Mouse (Mus musculus) midbrain, embryonic 12.5 days (tissue): ENCODE measurements around the gene Ric1. TPM values are rescaled to one million over a fixed set of nuclear protein-coding genes. Genes with fewer than 3 reads are reported as not detected.
"Not testable (repeated sequence)": the region's sequence is repeated elsewhere in the genome, so short reads cannot be mapped to it uniquely, and the experiment has no call there.

Experiments used
- ATAC-seq: fragments of 200-750 bp; cut with Nextera tagmentation; 2 replicates; pipeline ENCODE4 v1.8.0; 2017; ENCODE audit warnings: low read depth, moderate TSS enrichment, moderate library complexity; ENCODE audit not compliant: low FRiP score
- H3K27ac ChIP-seq: fragments of 300-500 bp; sonication (generic); replicated peaks from 2 replicates; pipeline ENCODE4 v1.5.1; 2016; ENCODE audit warnings: mild to moderate bottlenecking
- H3K27me3 ChIP-seq: fragments of 300-500 bp; sonication (generic); 2 replicates; pipeline ENCODE4 v1.6.1; 2016; ENCODE audit warnings: mild to moderate bottlenecking
- H3K36me3 ChIP-seq: fragments of 300-500 bp; sonication (generic); 2 replicates; pipeline ENCODE4 v1.6.1; 2016
- H3K4me1 ChIP-seq: fragments of 300-500 bp; sonication (generic); 2 replicates; pipeline ENCODE4 v1.6.1; 2016
- H3K4me2 ChIP-seq: fragments of 300-500 bp; sonication (generic); replicated peaks from 2 replicates; pipeline ENCODE4 v1.6.1; 2016; ENCODE audit warnings: mild to moderate bottlenecking, moderate library complexity
- H3K4me3 ChIP-seq: fragments of 300-500 bp; sonication (generic); 2 replicates; pipeline ENCODE4 v1.5.1; 2016; ENCODE audit warnings: mild to moderate bottlenecking
- H3K9ac ChIP-seq: fragments of 300-500 bp; sonication (generic); replicated peaks from 2 replicates; pipeline ENCODE4 v1.6.1; 2016; ENCODE audit warnings: mild to moderate bottlenecking, moderate library complexity
- H3K9me3 ChIP-seq: fragments of 300-500 bp; sonication (generic); 2 replicates; pipeline ENCODE4 v1.6.1; 2016; ENCODE audit warnings: mild to moderate bottlenecking
- WGBS: fragments of 180-500 bp; shearing (Covaris S2); methylation state at CpG from one replicate; pipeline ENCODE4 v1.1.7; 2016; 5-methylcytosine and 5-hydroxymethylcytosine counted together
- polyA plus RNA-seq: library from polyadenylated mRNA; unstranded; fragments of >200 nt; fragmentation: Nextera tagmentation; extraction: Ambion mirVana; gene quantifications from 2 replicates; pipeline ENCODE4 v1.2.1, GENCODE M21; 2016

Ric1 gene
- polyA plus RNA-seq, 1 experiment from 2014 or later: 14.0 TPM

DNA sequence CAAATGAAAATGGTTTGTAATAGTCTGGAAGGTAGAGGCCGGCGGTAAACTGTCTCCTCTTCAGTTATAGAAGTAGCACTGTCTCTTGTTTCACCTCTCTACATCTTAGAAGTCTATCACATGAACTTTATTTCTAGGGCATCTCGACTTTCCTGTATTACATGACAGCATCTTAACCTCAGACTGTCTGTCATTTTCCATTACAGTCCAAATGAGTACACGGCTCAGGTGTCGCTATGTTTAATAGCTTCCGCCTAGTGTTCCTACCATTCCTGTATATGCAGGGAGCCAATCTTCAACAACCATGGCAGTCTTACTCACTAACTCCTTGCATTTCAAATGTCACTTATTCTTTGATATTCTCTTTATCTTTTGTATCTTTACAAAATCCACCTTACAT is 21.9 kb downstream of the Ric1 start:
- Histone ChIP-seq H3K27ac (no peak overlapping the region), H3K4me1 (no peaks in the 10 kb centered on the region), H3K36me3 (no peaks in the 10 kb centered on the region), H3K9me3 (no peaks in the 10 kb centered on the region), H3K4me3 (no peak overlapping the region), H3K4me2 (no peak overlapping the region), H3K9ac (no peak overlapping the region), H3K27me3 (no peaks in the 10 kb centered on the region)
- ATAC-seq: no peak
- 97% methylated on average over 6 of the region's 6 CpGs for WGBS

DNA sequence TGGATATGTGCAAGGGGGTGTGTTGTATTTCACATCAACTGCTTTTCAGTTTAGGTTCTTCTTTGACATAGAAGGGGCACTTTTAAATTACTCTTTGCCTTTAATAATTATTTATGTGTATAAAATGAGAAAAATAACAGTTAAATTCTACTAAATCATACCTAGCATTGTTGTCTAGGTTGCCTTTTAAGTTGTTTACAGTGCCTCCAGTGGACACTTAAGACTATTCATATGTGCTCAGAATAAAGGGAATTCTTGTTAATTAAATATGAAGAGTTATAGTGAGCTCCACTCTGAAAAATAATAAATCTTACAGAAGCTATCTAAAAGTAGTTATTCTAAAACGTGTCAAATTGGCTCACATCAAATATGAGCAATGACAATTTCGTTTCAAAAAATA is 28.5 kb downstream of the Ric1 start:
- WGBS: 86% methylated on average over 2 of the region's 2 CpGs
- H3K27me3 ChIP-seq: no peaks in the 10 kb centered on the region

DNA sequence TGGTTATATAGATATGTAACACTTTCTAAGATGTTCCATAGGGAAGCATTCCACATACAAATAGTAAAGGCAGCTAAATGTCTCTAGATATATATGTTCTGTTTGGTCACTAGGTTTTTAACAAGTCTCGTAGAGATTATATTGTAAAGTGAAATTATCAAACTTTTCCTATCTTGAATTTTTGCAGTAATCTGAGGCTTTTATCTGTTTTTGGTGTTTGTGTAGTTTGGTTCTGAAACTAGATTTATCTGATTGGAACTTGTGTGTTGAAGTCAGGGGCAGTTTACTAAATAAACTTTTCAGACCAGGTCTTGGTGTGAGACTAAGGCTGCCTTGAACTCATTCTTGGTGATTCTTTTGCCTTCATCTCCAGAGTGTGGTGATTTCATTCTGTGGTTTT is 29.0 kb downstream of the Ric1 start:
- WGBS: 96% methylated on average over 1 of the region's 1 CpGs
- Histone ChIP-seq H3K4me2 (no peak overlapping the region), H3K9ac (no peak overlapping the region), H3K4me3 (no peak overlapping the region), H3K27ac (no peak overlapping the region), H3K27me3 (no peaks in the 10 kb centered on the region), H3K36me3 (no peaks in the 10 kb centered on the region), H3K9me3 (no peaks in the 10 kb centered on the region), H3K4me1 (no peaks in the 10 kb centered on the region)
- ATAC-seq: no peak

More for the DNA sequence above, 28.5 kb downstream of the Ric1 start:
- Histone ChIP-seq H3K36me3 (no peaks in the 10 kb centered on the region), H3K4me3 (no peak overlapping the region), H3K4me1 (no peaks in the 10 kb centered on the region), H3K27ac (no peak overlapping the region), H3K4me2 (no peak overlapping the region), H3K9ac (no peak overlapping the region), H3K9me3 (no peaks in the 10 kb centered on the region)
- no peak for ATAC-seq

DNA sequence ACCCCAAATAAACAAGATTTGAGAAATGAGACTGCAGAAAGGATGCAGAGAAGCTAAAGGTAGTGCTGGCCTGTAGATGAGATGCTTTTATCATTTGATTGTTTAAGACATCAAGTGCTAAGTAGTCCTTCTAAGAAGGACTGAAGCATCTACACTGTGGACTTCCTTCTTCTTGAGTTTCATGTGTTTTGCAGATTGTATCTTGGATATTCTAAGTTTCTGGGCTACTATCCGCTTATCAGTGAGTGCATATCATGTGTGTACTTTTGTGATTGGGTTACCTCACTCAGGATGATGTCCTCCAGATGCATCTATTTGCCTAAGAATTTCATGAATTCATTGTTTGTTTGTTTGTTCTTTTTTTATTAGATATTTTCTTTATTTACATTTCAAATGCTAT is 29.9 kb downstream of the Ric1 start:
- not testable (repeated sequence) for ATAC-seq, H3K27me3 ChIP-seq, H3K27ac ChIP-seq, H3K4me3 ChIP-seq, H3K36me3 ChIP-seq, H3K9me3 ChIP-seq, H3K9ac ChIP-seq, H3K4me2 ChIP-seq, H3K4me1 ChIP-seq
- 85% methylated on average over 1 of the region's 1 CpGs for WGBS

DNA sequence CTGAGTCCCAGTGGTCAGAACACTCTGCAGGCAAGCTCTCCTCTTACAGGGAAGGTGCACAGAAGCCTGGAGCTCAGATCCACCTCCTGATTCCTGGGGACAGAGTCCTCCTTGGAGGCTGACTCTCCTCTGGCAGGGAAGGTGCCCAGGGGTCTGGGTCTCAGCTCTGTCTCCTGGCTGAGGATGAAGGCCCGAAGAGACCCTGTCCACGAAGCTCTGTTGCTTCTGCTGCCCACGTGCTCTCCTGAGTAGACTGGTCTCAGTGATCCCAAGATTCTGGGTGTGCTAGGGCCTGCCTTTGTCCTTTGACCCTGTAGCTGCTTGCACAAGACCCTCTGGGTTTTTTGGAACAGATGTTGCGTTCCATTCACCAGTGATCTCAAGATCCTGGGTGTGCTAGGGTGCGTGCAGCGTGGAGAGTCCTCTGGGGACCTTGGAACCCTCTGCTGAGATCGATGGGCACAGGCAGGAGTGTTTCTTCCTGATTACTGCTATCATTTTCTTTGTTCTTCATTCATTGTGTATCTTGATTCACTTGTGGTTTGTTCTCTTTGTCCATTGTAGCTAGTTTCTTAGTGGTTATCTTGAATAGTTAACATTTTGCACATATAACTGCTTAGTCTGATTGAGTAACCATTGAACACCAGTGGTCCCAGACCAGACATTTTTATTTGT is 35.2 kb downstream of the Ric1 start:
- not testable (repeated sequence) for ATAC-seq, H3K27ac ChIP-seq, H3K36me3 ChIP-seq, H3K9ac ChIP-seq, H3K4me1 ChIP-seq, H3K4me2 ChIP-seq, H3K4me3 ChIP-seq, H3K9me3 ChIP-seq, H3K27me3 ChIP-seq
- WGBS: 97% methylated on average over 7 of the region's 7 CpGs

DNA sequence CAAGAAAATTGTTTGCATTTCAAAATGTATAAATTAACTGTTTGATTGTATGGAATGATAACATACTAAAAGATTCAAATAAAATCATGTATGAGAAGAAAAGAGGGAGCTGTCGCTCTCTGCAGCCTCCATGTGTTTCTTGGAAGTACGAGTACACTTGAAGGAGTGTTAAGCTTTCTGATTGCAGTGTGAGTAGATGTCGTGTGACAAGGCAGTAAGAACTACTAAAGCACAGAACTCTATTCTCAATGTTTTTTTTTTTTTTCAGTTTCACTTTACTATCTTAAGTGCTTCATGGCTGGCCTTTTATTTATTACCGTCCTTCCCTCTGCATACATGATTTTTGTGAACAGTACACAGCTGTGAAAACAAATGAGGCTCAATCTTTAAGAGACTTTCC is 40.1 kb downstream of the Ric1 start:
- Histone ChIP-seq H3K9me3 (no peaks in the 10 kb centered on the region), H3K27ac (no peak overlapping the region), H3K4me2 (no peak overlapping the region), H3K4me1 (no peaks in the 10 kb centered on the region), H3K9ac (no peak overlapping the region), H3K4me3 (no peak overlapping the region), H3K36me3 (peaks cover 4% of the 10 kb centered on the region; the same call in 1 of the 2 replicates), H3K27me3 (no peaks in the 10 kb centered on the region)
- 87% methylated on average over 4 of the region's 4 CpGs for WGBS
- no peak for ATAC-seq

DNA sequence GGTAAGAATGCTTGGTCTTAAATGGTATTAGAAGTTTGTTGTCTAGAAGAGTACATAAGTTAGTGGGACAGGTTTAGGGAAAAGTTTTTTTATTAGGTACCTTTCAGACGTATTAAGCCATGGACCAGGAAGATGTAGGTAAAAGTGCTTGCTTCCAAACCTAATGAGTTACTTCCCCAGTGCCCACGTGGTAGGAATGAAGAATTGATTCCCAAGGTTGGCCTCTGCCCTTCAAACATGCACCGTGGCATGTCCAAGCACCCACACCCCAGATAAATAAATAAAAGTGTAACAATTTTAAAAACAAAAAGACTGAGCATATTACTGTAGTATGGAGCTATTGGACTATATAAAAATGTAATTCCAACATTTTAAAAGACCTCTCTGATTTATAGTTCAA is 40.5 kb downstream of the Ric1 start:
- H3K27me3 ChIP-seq: no peaks in the 10 kb centered on the region
- H3K9me3 ChIP-seq: no peaks in the 10 kb centered on the region
- H3K4me1 ChIP-seq: no peaks in the 10 kb centered on the region
- H3K9ac ChIP-seq: no peak overlapping the region
- no peak overlapping the region for H3K4me3 ChIP-seq
- no peak overlapping the region for H3K4me2 ChIP-seq
- peaks cover 4% of the 10 kb centered on the region; the same call in 1 of the 2 replicates for H3K36me3 ChIP-seq
- 76% methylated on average over 3 of the region's 3 CpGs for WGBS
- H3K27ac ChIP-seq: no peak overlapping the region
- no peak for ATAC-seq

DNA sequence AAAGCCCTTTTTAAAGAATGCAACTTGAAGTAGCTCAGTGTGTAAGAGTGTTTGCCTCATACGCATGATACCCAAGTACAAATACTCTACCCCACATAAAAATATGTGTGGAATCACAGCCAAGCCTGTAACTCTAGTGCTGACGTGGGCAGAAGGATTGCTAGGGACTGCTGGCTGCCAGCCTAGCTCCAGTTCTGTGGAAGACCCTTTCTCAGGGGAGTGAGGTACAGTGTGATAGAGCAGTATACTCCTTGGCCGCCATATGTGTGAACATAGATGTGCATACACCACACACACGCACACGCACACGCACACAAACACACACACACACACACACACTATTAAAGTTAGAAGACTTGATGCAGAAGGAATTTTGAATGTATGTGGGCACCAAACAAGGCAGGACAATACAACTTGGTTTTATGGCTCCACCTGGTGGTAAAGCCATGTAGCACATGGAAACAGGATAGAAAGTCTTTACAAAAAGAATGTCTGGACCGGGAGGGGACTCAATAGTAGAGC is 41.2 kb downstream of the Ric1 start:
- ATAC-seq: no peak; the same call in 1 of the 2 replicates
- Histone ChIP-seq H3K27ac (no peak overlapping the region), H3K9me3 (no peaks in the 10 kb centered on the region), H3K27me3 (no peaks in the 10 kb centered on the region), H3K36me3 (peaks cover 4% of the 10 kb centered on the region; the same call in 1 of the 2 replicates), H3K4me1 (no peaks in the 10 kb centered on the region), H3K4me2 (no peak overlapping the region), H3K4me3 (no peak overlapping the region), H3K9ac (no peak overlapping the region)
- WGBS: 69% methylated on average over 7 of the region's 7 CpGs

DNA sequence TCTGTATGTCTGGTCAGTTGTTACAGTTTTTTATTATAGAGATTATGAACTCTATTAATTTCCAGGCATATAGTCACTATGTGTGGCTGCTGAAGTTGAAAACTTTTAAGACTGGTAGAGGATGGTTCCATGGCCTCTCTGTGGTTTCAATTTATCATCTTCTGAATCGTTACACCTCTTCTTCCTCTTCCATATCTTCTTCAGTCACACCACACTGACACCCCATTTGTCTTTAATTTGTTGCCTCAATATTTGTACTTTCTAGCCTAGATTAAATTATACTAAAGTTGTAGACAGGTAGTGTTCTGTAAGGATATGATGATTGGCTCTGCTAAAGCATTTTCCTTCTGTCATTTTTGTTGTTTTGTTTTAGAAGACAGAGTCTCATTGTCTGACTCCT is 44.4 kb downstream of the Ric1 start:
- no peak overlapping the region for H3K4me3 ChIP-seq
- ATAC-seq: no peak
- H3K4me2 ChIP-seq: no peak overlapping the region
- peaks cover 16% of the 10 kb centered on the region for H3K36me3 ChIP-seq
- H3K9me3 ChIP-seq: no peaks in the 10 kb centered on the region
- WGBS: 95% methylated on average over 1 of the region's 1 CpGs
- H3K27me3 ChIP-seq: no peaks in the 10 kb centered on the region
- H3K9ac ChIP-seq: no peak overlapping the region
- no peak overlapping the region for H3K27ac ChIP-seq
- H3K4me1 ChIP-seq: no peaks in the 10 kb centered on the region

DNA sequence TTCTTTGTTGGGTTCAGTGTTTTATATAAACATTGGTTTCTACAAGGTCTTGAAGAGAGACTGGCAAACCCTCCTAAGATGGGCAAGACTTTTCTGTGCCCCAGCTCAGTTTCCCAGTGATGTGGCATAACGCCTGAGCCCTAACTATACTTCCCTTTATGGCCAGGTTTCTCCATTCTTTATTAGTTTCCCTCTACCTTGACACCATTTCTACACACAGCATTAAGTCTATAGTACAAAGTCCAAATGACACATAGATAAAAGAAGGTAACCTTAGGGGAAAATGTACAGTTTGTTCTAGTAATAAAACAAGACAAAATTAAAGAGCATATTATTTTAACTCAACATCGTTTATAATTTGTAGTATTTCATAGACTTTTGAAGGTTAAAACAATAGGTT is 60.4 kb downstream of the Ric1 start:
- Histone ChIP-seq H3K4me2 (no peak overlapping the region), H3K9ac (no peak overlapping the region), H3K27ac (no peak overlapping the region), H3K4me1 (no peaks in the 10 kb centered on the region), H3K4me3 (no peak overlapping the region), H3K27me3 (no peaks in the 10 kb centered on the region), H3K9me3 (no peaks in the 10 kb centered on the region), H3K36me3 (peaks cover 28% of the 10 kb centered on the region)
- ATAC-seq: no peak
- WGBS: 92% methylated on average over 2 of the region's 2 CpGs

DNA sequence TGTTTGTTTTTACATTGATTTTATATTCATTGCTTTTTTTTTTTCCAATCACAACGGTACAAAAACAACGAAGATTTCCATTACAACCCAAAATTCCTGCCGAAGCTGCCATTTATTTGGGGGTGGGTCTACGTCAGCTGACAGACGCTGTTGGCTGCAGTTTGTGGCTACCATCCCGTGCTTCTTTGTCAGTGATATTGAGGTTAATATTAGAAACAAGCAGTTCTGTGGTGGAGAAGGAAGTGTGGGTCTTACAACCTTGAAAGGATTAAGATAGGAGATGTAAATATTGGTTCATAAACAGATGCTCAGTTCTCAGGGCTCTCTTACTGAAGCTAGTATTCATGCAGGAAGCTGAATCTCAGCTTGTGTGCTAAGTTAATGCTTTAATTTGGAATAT is 61.7 kb downstream of the Ric1 start:
- Histone ChIP-seq H3K9ac (no peak overlapping the region), H3K36me3 (peaks cover 37% of the 10 kb centered on the region), H3K9me3 (no peaks in the 10 kb centered on the region), H3K27me3 (no peaks in the 10 kb centered on the region), H3K4me2 (no peak overlapping the region), H3K4me3 (no peak overlapping the region), H3K4me1 (no peaks in the 10 kb centered on the region), H3K27ac (no peak overlapping the region)
- 76% methylated on average over 6 of the region's 6 CpGs for WGBS
- ATAC-seq: no peak

DNA sequence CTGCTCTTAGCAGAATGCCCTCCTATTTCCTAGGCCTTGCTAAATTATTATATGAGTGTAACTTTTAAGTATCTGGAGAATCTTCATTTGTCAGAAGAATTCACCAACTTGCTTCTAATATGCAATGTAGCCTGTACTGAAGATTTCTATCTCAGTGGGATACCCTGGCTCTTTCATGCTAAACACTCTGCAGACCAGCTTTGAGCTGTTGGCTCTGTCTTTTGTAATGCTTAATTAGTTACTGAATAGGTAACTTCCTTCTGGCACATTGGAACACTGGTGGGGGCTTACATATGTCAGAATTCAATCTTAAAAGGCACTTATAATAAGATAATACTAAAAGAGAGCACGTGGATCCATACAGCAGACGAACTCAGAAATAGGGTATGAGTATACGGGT is 71.7 kb downstream of the Ric1 start:
- ATAC-seq, H3K27ac ChIP-seq, H3K4me2 ChIP-seq, H3K9me3 ChIP-seq, H3K9ac ChIP-seq, H3K4me1 ChIP-seq, H3K27me3 ChIP-seq, H3K4me3 ChIP-seq: not testable (repeated sequence)
- WGBS: 65% methylated on average over 3 of the region's 3 CpGs
- peaks cover 46% of the 10 kb centered on the region for H3K36me3 ChIP-seq

DNA sequence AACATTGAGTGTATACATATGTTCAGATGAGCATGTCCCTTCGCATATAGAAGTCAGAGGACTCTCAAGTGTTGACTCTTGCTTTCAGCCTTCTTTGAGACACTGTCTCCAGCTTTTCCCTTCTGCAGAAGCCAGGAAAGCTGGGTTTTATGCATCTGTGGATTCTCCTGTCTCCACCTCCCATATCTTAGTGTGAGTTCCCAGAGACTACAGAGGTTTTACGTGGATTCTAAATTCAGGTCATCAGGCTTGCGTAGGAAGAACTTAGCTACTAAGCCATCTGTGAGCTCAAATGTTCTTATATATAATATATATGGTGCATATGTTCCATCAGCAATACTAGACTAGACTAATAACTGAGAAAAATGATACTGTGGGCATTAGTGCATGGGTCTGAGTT is 74.2 kb downstream of the Ric1 start:
- Histone ChIP-seq H3K27me3 (no peaks in the 10 kb centered on the region), H3K27ac (no peak overlapping the region), H3K4me1 (0 out of 2 replicates have a peak, but pooled peaks cover 2% of the 10 kb centered on the region), H3K4me3 (no peak overlapping the region), H3K36me3 (peaks cover 48% of the 10 kb centered on the region), H3K4me2 (no peak overlapping the region), H3K9me3 (no peaks in the 10 kb centered on the region), H3K9ac (no peak overlapping the region)
- WGBS: 96% methylated on average over 3 of the region's 3 CpGs
- no peak for ATAC-seq
